Mouse (Mus musculus) spleen, adult 2 months (tissue): ENCODE measurements around the gene Wdr93. TPM values are rescaled to one million over a fixed set of nuclear protein-coding genes. Genes with fewer than 3 reads are reported as not detected.

ENCODE experiments used
- DNase-seq, 2 experiments: peaks; one replicate each; pipeline versions ENCODE4 v3.0.0 to v3.0.0-alpha.2; 2012 to 2021; ENCODE audit warnings: low spot score in 2 of 2, low read depth in 1 of 2
- H3K27ac ChIP-seq: fragments of 200-500 bp; 2 replicates; pipeline ENCODE4 v1.5.1; 2012; ENCODE audit warnings: low read length, inconsistent platforms; ENCODE audit not compliant: insufficient read depth
- H3K27me3 ChIP-seq: fragments of 200-500 bp; 2 replicates; pipeline ENCODE4 v1.6.1; 2012; ENCODE audit warnings: mild to moderate bottlenecking, moderate library complexity, low read length, inconsistent platforms; ENCODE audit not compliant: control insufficient read depth, insufficient read depth
- H3K36me3 ChIP-seq: fragments of 200-500 bp; 2 replicates; pipeline ENCODE4 v1.6.1; 2012; ENCODE audit warnings: mild to moderate bottlenecking, low read length, inconsistent platforms; ENCODE audit not compliant: control insufficient read depth, insufficient read depth
- H3K4me1 ChIP-seq: fragments of 200-500 bp; 2 replicates; pipeline ENCODE4 v1.6.1; 2011; ENCODE audit warnings: inconsistent platforms; ENCODE audit not compliant: control insufficient read depth, insufficient read depth, insufficient read length
- H3K4me3 ChIP-seq: fragments of 200-500 bp; 2 replicates; pipeline ENCODE4 v1.5.1; 2011; ENCODE audit warnings: mild to moderate bottlenecking, inconsistent platforms; ENCODE audit not compliant: insufficient read depth, insufficient read length; ENCODE audit errors: extremely low read depth
- CTCF ChIP-seq: fragments of 200-500 bp; IDR thresholded peaks from 2 replicates; pipeline ENCODE4 v1.5.1; 2011; ENCODE audit warnings: mild to moderate bottlenecking, inconsistent platforms; ENCODE audit not compliant: insufficient read depth, insufficient read length, insufficient replicate concordance; ENCODE audit errors: extremely low read depth
- POLR2A ChIP-seq: fragments of 200-500 bp; IDR thresholded peaks from 2 replicates; pipeline ENCODE4 v1.6.1; 2011; ENCODE audit warnings: low read depth, low read length, inconsistent platforms
- WGBS: fragments of 180-500 bp; shearing (Covaris S2); methylation state at CpG from one replicate; pipeline ENCODE4 v1.1.7; 2018; 5-methylcytosine and 5-hydroxymethylcytosine counted together
- polyA plus RNA-seq: library from polyadenylated mRNA; depleted of rRNA; stranded (reverse); fragments of >200 nt; gene quantifications from 2 replicates; pipeline ENCODE4 v1.2.3, GENCODE M21; 2012

The Wdr93 gene
- polyA plus RNA-seq, 1 experiment = not detected

GRCm38 (mm10) chr7:79761124-79761876 is 18.3 kb downstream of the Wdr93 start:
- no peak overlapping the region for H3K4me3 ChIP-seq
- no peaks in the 10 kb centered on the region for H3K4me1 ChIP-seq
- no peak overlapping the region for H3K27ac ChIP-seq
- 62% methylated on average over 5 of the region's 5 CpGs for WGBS
- DNase-seq = no peak
- no peak for TF ChIP-seq CTCF
- no peak for TF ChIP-seq POLR2A
- H3K27me3 ChIP-seq = no peaks in the 10 kb centered on the region
- H3K36me3 ChIP-seq = no peaks in the 10 kb centered on the region

- Histone ChIP-seq H3K4me1 (no peaks in the 10 kb centered on the region), H3K27me3 (no peaks in the 10 kb centered on the region), H3K27ac (no peak overlapping the region), H3K4me3 (no peak overlapping the region), H3K36me3 (no peaks in the 10 kb centered on the region)
- 76% methylated on average over 8 of the region's 8 CpGs for WGBS
- no peak for DNase-seq
- no peak for TF ChIP-seq POLR2A
- TF ChIP-seq CTCF = no peak
These were observed 19.1 kb downstream of the Wdr93 start for GRCm38 (mm10) chr7:79762106-79762505.

- H3K4me3 ChIP-seq = no peak overlapping the region
- H3K4me1 ChIP-seq = no peaks in the 10 kb centered on the region
- TF ChIP-seq CTCF = no peak
- no peak for TF ChIP-seq POLR2A
- no peak for DNase-seq
- no peak overlapping the region for H3K27ac ChIP-seq
- 50% methylated on average over 1 of the region's 1 CpGs for WGBS
- H3K36me3 ChIP-seq = no peaks in the 10 kb centered on the region
- no peaks in the 10 kb centered on the region for H3K27me3 ChIP-seq
These were observed 23.0 kb downstream of the Wdr93 start for GRCm38 (mm10) chr7:79765991-79766390.

- WGBS = 79% methylated on average over 3 of the region's 3 CpGs
- Histone ChIP-seq H3K27me3 (no peaks in the 10 kb centered on the region), H3K27ac (no peak overlapping the region), H3K4me1 (no peaks in the 10 kb centered on the region), H3K4me3 (no peak overlapping the region), H3K36me3 (no peaks in the 10 kb centered on the region)
- no peak for DNase-seq
- TF ChIP-seq CTCF (no peak), POLR2A (no peak)
These were observed 26.7 kb downstream of the Wdr93 start for GRCm38 (mm10) chr7:79769664-79770063.

- Histone ChIP-seq H3K4me1 (no peaks in the 10 kb centered on the region), H3K27me3 (no peaks in the 10 kb centered on the region), H3K36me3 (no peaks in the 10 kb centered on the region), H3K27ac (no peak overlapping the region), H3K4me3 (no peak overlapping the region)
- 79% methylated on average over 15 of the region's 15 CpGs for WGBS
- DNase-seq = no peak
- no peak for TF ChIP-seq POLR2A
- TF ChIP-seq CTCF = no peak
These were observed 28.9 kb downstream of the Wdr93 start for GRCm38 (mm10) chr7:79771561-79772512.

- no peak overlapping the region for H3K27ac ChIP-seq
These were observed 38.0 kb downstream of the Wdr93 start for GRCm38 (mm10) chr7:79780647-79781626.

More at GRCm38 (mm10) chr7:79780647-79781626, 38.0 kb downstream of the Wdr93 start:
- no peaks in the 10 kb centered on the region for H3K27me3 ChIP-seq
- DNase-seq = peak; percentile 21 to 56
- no peaks in the 10 kb centered on the region for H3K4me1 ChIP-seq
- TF ChIP-seq POLR2A (no peak), CTCF (peak; percentile 79; the same call in 1 of the 2 replicates)
- no peak overlapping the region; the same call in 1 of the 2 replicates for H3K4me3 ChIP-seq
- 38% methylated on average over 16 of the region's 16 CpGs for WGBS
- H3K36me3 ChIP-seq = no peaks in the 10 kb centered on the region
